Mouse (Mus musculus): Measurements from ENCODE around the gene Slc36a2. TPM values are rescaled to one million over a fixed set of nuclear protein-coding genes. Genes with fewer than 3 reads are reported as not detected.

Gene Slc36a2
- not detected in 2 replicates for polyA plus RNA-seq (2012; ENCODE audit: low replicate concordance)

GRCm38 (mm10) chr11:55184733-55185291, at the start of gene Slc36a2:
TSS of gene Slc36a2 (minus strand) at chr11:55185077.

GRCm38 (mm10) chr11:55204159-55204596, 19.3 kb upstream of the Slc36a2 start, which contains the start of gene Slc36a1:
TSS of gene Slc36a1 (plus strand) at chr11:55204350.

GRCm38 (mm10) chr11:55151608-55152007, 33.3 kb downstream of the Slc36a2 start, which contains the start of gene Slc36a3:
TSS of gene Slc36a3 (minus strand) at chr11:55151708.

Other genes with a start within 250 kb of the Slc36a2 start
- gene Tnip1, start 222.2 kb downstream of the Slc36a2 start, polyA plus RNA-seq (2012; ENCODE audit: low replicate concordance): 113 and 142 TPM in 2 replicates
- 55.4 and 140 TPM in 2 replicates for gene Anxa6, start 151.6 kb downstream of the Slc36a2 start, polyA plus RNA-seq (2012; ENCODE audit: low replicate concordance)
- 16.3 and 21.5 TPM in 2 replicates for gene Ccdc69, start 106.9 kb downstream of the Slc36a2 start, polyA plus RNA-seq (2012; ENCODE audit: low replicate concordance)
- gene Gm2a, start 87.0 kb downstream of the Slc36a2 start, polyA plus RNA-seq (2012; ENCODE audit: low replicate concordance): 32.1 and 110 TPM in 2 replicates
- gene Slc36a3, start 33.4 kb downstream of the Slc36a2 start, polyA plus RNA-seq (2012; ENCODE audit: low replicate concordance): 0.08 and 0.22 TPM in 2 replicates
- gene Slc36a1, start 19.3 kb upstream of the Slc36a2 start, polyA plus RNA-seq (2012; ENCODE audit: low replicate concordance): 13.5 and 33.0 TPM in 2 replicates
- 0.01 TPM in 1 of 2 replicates, not detected in the other for gene Fat2, start 151.5 kb upstream of the Slc36a2 start, polyA plus RNA-seq (2012; ENCODE audit: low replicate concordance)
- gene Sparc, start 238.1 kb upstream of the Slc36a2 start, polyA plus RNA-seq (2012; ENCODE audit: low replicate concordance): 0.80 and 8.8 TPM in 2 replicates

Data from hematopoietic multipotent progenitor cell, adult 10-12 weeks (in vitro differentiated cells).